Mouse (Mus musculus): Measurements from ENCODE around the gene Slc30a1. TPM values are rescaled to one million over a fixed set of nuclear protein-coding genes. Genes with fewer than 3 reads are reported as not detected.

Slc30a1 gene
- 10 to 100 TPM; 24.2 to 37.1 (median 30.2) TPM for total RNA-seq (2022)

- peak; percentile 97 to 98 for DNase-seq (ENCODE audit: low spot score in 2 of 2)
Measured at GRCm38 (mm10) chr1:191906571-191907430, at the start of gene Slc30a1. Gene Slc30a1, plus strand, starts transcription at chr1:191906767.

- DNase-seq (ENCODE audit: low spot score in 2 of 2), result no peak
Measured at GRCm38 (mm10) chr1:191856886-191857651, 49.5 kb upstream of the Slc30a1 start.

GRCm38 (mm10) chr1:191858136-191858535, 48.4 kb upstream of the Slc30a1 start:
- DNase-seq (ENCODE audit: low spot score in 2 of 2), result no peak

- no peak for DNase-seq (ENCODE audit: low spot score in 2 of 2)
Measured at GRCm38 (mm10) chr1:191859847-191860246, 46.7 kb upstream of the Slc30a1 start.

GRCm38 (mm10) chr1:191861247-191861646, 45.3 kb upstream of the Slc30a1 start:
- no peak for DNase-seq (ENCODE audit: low spot score in 2 of 2)

GRCm38 (mm10) chr1:191863833-191864550, 42.6 kb upstream of the Slc30a1 start:
- no peak for DNase-seq (ENCODE audit: low spot score in 2 of 2)

GRCm38 (mm10) chr1:191864551-191865027, 42.0 kb upstream of the Slc30a1 start:
- no peak for DNase-seq (ENCODE audit: low spot score in 2 of 2)

GRCm38 (mm10) chr1:191872076-191872710, 34.4 kb upstream of the Slc30a1 start:
- DNase-seq (ENCODE audit: low spot score in 2 of 2), result no peak

- no peak for DNase-seq (ENCODE audit: low spot score in 2 of 2)
Measured at GRCm38 (mm10) chr1:191875006-191875405, 31.6 kb upstream of the Slc30a1 start.

GRCm38 (mm10) chr1:191875683-191876305, 30.8 kb upstream of the Slc30a1 start:
- DNase-seq (ENCODE audit: low spot score in 2 of 2), result no peak

- no peak for DNase-seq (ENCODE audit: low spot score in 2 of 2)
Measured at GRCm38 (mm10) chr1:191877681-191878080, 28.9 kb upstream of the Slc30a1 start.

GRCm38 (mm10) chr1:191878518-191878921, 28.0 kb upstream of the Slc30a1 start:
- no peak for DNase-seq (ENCODE audit: low spot score in 2 of 2)

GRCm38 (mm10) chr1:191880247-191880646, 26.3 kb upstream of the Slc30a1 start:
- no peak for DNase-seq (ENCODE audit: low spot score in 2 of 2)

- DNase-seq (ENCODE audit: low spot score in 2 of 2), result no peak
Measured at GRCm38 (mm10) chr1:191880921-191881609, 25.5 kb upstream of the Slc30a1 start.

GRCm38 (mm10) chr1:191881663-191882062, 24.9 kb upstream of the Slc30a1 start:
- DNase-seq (ENCODE audit: low spot score in 2 of 2), result no peak

- DNase-seq (ENCODE audit: low spot score in 2 of 2), result no peak
Measured at GRCm38 (mm10) chr1:191882474-191883206, 23.9 kb upstream of the Slc30a1 start.

GRCm38 (mm10) chr1:191883654-191884053, 22.9 kb upstream of the Slc30a1 start:
- DNase-seq (ENCODE audit: low spot score in 2 of 2), result no peak

GRCm38 (mm10) chr1:191891912-191892311, 14.7 kb upstream of the Slc30a1 start:
- no peak for DNase-seq (ENCODE audit: low spot score in 2 of 2)

- DNase-seq (ENCODE audit: low spot score in 2 of 2), result peak; percentile 67 to 69
Measured at GRCm38 (mm10) chr1:191894386-191894785, 12.2 kb upstream of the Slc30a1 start.
